Mouse (Mus musculus) liver, adult (tissue): Measurements from ENCODE around the gene Ssh2.
A peak's percentile ranks its signal among the peaks of the same experiment; 100 is the strongest.

ENCODE experiments used
- GATA4 ChIP-seq: IDR thresholded peaks from 2 replicates; pipeline ENCODE4 v1.6.1; 2014; ENCODE audit warnings: mild to moderate bottlenecking, low read length; ENCODE audit not compliant: insufficient replicate concordance

Gene Ssh2

DNA sequence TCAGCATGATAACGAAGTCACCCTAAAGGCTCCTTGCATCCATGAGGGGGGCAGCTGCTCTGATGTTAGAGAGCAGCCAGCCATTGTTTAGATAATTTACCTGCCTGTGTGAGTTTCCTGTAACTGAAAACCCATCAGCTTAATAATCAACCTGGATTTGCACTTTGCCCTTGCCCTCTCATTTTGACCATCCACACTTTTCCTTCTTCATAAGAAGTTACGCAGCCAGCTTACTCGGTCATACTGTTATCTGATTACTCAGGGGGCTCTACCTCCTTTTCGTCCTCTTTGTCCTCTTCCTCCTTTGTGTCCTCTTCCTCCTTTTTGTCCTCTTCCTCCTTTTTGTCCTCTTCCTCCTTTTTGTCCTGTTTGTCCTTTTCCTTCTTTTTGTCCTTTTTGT, 16.5 kb upstream of the Ssh2 start:
- peak; percentile 53; the same call in 1 of the 2 replicates for TF ChIP-seq GATA4

DNA sequence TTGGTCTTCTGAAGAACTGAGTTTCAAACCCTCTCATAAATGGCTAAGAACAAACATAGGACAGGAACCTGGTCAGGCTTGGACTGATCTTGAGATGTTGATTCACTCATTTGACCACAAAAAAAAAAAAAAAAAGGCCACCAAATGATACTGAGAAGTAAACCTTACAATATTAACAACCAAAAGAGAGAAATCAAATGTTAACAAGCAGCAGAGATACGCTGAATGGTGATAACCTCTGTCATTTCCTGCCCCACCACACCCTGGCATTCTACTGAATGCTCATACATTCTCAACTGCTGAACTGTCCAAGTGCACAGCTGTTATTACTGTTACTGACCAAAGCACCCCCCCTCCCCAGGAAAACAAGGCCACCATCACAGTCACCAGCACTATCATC, 15.4 kb upstream of the Ssh2 start:
- TF ChIP-seq GATA4, result no peak

DNA sequence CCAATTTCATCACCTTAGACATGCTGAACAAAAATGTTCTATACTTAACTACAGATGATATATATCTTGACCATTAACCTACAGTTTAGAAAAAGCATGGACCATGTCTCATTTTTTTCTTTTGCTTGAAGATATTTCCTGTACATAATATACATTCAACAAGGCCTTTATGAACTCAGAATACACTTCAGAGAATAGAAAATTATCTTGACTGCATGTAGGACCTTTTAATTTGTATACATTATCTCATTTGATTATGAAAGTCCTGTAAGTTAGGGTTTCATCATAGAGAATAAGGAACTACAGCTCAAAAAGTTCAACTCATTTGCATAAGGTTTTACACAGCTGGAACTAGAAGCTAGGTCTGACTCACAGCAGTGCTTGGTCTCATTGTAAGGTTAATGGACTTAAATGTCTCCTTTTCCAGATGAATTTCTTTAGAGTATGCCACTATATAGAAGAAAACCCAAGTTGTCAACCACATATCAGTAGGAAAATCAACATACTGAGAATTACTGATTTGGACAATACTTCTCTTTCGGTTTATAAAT, 1.9 kb upstream of the Ssh2 start:
- no peak for TF ChIP-seq GATA4

DNA sequence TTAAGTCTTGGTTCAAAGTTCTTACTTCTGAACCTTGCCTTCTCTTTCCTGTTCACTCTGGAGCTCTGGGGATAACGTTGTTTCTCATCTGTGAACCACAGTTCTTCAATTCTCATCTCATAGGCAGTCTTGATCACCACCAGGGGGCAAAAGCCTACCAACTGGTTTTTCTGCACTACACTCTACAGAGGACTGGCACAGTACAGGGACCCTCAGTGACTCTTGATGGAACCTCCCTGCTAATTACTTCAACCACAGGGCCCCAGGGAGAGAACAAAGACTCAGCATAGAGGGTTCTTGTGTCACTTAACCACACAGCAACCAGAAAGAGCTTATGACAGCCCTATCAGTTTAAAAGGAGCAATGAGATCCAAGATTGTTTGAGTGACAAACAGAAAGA, 1.3 kb upstream of the Ssh2 start:
- no peak for TF ChIP-seq GATA4

DNA sequence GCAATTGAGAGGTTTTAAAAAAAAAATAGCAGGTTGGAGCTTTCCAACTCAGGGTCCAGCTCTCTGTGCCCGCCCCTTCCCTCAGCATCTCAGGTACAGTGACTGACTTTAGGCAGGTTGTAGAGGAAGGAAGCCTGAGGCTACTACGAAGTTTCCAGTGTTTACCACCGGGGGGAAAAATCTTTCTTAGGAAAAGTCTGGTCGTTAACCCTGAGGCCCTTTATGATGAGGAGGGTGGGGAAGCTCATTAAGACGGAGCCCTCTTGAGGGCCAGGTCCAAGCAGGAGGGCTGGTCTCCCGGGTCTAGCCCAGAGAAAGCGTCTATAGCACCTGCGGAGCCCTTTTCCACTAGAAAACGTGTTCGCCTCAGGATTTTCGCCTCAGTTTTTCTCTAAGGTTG, 604 bp upstream of the Ssh2 start:
- no peak for TF ChIP-seq GATA4

DNA sequence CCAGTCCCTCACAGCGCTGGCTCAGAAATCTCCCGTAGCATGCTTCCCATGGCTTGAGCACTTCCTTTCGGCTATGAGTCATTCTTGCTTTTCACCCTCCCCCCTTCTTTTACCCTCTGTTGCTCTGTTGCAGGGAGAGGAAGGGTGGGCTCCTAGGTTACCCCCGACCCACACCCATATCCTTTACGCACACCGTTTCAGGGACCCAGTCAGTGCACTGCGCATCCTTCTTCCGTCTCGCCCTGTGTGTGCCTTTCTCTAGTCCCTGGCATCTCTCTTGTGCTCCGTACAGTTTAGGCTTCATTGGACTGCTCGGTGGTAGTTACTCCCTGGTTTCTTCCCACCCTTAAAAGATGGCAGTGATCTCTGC, 659 bp downstream of the Ssh2 start:
- no peak for TF ChIP-seq GATA4

DNA sequence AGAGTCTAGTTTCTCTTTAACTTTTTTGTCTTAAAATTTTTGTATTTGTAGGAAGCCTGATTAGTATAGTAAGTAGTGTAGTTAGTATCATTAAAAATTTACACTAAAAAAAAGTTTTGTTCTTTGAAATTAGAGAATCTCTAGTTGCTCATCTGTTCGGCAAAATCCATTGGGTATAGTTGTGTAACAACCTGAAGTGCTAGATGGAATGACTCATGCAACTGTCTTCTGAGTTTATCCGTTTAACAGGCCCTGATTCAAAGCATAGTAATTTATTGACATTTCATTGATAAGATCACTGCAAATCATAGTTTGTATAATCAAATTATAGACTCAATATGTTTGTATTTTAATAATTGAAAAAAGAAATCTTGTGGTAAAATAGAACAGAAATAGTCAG, 14.7 kb downstream of the Ssh2 start:
- TF ChIP-seq GATA4, result no peak

DNA sequence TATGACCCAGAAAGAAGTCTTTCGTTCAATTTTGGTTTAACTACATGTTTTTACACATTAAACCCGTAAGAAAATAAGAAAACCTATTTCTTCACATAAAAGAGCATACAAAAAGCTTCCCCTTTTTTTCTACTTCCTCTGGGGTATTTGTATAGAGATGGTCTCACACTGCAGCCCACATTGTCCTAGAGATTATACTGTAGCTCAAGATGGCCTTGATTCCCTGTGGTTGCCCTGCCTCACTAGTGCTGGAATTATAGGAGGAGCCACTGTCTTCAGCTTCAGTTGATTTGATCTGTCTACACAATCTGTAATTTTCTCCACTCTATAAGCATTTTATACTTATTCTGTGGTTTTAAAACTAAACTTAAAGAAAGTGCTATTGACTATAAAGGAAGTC, 15.4 kb downstream of the Ssh2 start:
- no peak for TF ChIP-seq GATA4

DNA sequence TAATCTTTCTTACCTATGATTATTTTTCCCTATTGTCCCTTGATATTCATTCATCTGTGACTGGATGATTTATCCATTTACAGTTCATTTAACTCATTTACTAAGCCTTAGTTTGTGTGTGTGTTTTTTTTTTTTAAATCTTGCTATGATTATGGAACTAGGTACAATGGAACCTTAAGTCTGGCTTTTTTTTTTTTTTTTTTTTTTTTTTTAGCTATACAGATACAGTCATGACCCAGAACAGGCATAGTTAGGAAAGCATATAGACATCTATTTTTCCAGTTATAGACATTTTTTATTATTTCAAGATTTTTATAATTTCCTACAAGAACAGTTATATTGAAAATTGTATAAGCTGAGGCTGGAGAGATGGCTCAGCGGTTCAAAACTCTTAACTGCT, 19.2 kb downstream of the Ssh2 start:
- no peak for TF ChIP-seq GATA4

DNA sequence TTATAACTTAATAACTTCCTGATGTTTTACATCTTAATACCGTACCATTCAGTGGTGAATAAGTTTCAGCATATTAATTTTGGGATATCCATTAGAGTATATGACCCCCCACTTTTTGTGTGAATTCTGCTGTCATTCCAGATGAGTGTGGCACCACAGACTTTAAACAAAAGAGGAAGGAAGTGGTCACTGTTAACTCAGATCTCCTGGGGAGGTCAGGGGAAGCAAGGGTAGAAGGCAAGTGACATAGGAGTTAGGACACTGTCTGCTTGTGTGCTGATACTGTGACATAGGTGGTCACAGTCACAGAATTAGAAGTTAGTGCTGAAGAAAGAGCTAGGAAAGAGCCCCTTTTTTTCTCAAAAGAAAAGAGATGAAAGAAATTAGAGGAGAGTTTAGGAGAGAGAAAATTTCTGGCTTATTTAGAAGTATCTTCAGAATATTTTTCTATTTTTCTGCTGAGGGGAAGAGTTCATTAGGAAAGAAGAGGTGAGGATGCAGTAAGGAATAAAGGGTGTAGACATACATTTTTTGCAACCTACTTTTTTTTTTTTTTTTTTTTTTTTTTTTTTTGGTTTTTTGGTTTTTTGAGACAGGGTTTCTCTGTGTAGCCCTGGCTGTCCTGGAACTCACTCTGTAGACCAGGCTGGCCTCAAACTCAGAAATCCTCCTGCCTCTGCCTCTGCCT, 23.7 kb downstream of the Ssh2 start:
- TF ChIP-seq GATA4, result no peak

DNA sequence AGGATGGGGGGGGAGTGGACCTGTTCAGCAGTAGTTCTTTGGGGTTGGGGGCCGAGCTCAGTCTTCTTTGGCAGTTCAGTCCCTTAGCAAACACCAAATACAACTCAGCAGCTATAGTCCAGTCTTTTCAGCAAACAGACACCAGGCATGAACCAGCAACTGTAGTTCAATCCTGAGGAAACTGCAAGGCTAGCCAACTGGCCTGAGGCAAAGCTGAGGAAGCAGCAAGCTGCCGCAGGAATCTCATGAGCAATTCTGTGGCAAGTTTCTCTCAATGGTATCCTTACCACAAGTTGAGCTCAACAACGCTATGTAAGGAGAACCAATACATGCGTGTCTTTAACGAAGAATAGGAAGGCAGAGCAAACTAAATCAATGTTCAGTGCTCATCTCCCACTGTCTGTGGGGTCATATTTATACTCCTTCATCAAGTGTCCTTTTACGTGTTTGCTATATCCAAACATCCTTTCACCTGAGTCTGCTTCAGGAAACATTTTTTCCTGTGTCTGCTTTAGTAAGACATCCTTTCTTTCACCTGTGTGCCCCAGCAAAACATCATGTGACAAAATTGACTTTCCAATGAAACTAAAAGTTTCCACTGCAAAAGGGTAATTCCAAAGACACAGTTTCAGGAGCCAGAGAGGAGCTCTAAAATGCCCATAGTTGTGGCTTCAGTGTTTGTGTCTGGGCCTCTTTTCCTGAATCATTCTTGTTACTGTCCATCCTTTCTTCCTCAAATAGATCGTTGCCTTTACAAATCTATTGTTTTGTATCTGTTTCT, 24.6 kb downstream of the Ssh2 start:
- no peak for TF ChIP-seq GATA4

DNA sequence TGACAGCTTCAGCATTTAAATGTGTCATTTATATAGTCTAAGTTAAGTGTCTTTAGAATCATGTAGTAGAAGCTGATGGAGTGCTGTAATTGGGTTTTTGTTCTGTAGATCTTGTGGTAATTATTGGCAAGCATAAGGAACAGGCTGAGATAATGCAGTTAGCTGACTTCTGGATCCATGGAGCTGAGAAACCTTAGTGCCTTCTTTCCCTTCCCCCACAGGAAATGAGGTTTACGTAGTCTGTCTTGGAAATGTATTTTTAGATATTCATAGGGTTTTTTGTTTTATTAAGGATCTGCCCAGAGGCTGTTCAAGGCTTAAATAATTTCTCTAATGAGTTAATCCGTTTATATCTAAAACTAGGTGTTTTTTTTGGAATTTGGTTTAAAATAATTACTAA, 26.8 kb downstream of the Ssh2 start:
- no peak for TF ChIP-seq GATA4

DNA sequence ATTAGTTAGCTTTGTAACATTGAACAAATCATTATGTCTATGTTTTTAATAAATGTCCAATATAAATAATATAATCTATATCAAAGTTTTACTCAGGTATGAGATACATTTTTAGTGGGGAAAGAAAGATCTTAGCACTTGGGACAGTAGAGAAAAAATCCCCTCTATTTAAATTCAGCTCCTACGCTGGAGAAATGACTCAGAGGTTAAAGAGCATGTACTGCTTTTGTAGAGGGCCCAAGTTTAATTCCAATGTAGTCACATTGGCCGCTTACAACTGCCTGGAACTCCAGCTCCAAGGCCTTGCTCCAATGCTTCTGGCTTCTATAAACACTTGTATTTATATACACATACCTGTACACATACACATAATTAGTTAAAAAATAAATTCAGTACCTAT, 36.7 kb downstream of the Ssh2 start:
- TF ChIP-seq GATA4, result no peak

DNA sequence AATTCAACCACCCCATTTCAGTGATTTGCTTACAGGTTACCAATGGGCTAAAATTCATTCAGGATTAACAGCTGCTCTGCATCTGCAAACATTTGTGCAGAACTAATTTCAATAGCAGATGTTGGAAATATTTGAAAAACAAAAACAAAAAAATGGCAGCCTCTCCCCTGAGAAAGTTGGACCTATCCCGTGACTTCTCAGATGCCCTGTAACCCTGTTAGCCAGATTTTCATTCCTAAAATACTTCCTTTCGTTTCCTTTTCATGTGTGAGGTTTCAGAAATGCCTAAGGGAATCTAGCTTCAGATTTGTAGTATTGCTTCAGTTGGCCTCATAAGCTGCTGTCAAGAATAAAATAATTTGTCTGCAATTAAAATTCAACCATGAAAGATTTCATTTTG, 43.4 kb downstream of the Ssh2 start:
- no peak for TF ChIP-seq GATA4

DNA sequence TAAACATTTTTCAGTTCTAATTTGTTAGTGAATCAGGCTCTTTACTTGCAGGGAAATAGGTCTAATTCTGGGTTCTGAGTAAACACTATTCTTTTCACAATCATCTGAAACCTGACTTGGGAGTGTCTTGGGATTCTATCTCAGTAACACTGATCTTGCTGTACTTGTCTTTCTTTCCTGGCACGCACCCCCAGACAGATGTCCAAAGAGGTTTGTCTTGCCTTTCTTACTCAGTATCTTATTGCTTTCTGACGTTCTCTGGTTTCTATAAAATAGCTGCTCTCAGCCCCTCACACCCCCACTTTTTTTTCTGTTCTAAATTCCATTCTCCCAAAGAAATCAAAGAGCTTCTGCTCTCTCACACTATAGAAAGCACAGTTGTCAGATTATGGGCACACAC, 51.3 kb downstream of the Ssh2 start:
- TF ChIP-seq GATA4, result no peak

DNA sequence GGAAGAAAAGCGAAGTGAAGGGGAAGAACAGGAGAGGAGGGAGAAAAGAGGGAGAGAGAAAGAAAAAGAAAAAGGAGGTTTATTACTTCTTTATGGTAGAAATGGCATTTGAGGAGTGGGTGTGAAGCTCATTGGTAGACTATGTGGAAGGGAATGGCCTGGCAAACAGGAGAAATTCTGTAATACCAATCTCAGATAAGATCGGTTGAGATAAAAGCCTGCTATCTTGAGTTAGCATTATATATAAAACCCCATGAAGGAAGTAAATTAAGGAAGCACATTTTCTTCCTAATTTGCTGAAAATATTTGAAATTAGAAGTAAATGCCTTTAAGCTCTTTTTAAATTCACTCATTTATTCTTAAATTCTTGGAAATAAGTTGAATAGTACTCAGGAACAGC, 59.9 kb downstream of the Ssh2 start:
- no peak for TF ChIP-seq GATA4
